Mouse (Mus musculus) stomach, embryonic 15.5 days (tissue): ENCODE results near the gene Rgl3. TPM values are rescaled to one million over a fixed set of nuclear protein-coding genes. Genes with fewer than 3 reads are reported as not detected.

Experiments
- ATAC-seq: fragments of 200-750 bp; cut with Nextera tagmentation; 2 replicates; pipeline ENCODE4 v1.8.0; 2017; ENCODE audit warnings: low read depth, moderate number of reproducible peaks, moderate TSS enrichment; ENCODE audit not compliant: insufficient read depth, low FRiP score
- H3K27ac ChIP-seq: fragments of 300-500 bp; sonication (generic); 2 replicates; pipeline ENCODE4 v1.5.1; 2015; ENCODE audit warnings: mild to moderate bottlenecking, inconsistent platforms
- H3K27me3 ChIP-seq: fragments of 300-500 bp; sonication (generic); replicated peaks from 2 replicates; pipeline ENCODE4 v1.6.1; 2015; ENCODE audit warnings: inconsistent platforms
- H3K36me3 ChIP-seq: fragments of 300-500 bp; sonication (generic); 2 replicates; pipeline ENCODE4 v1.6.1; 2015; ENCODE audit warnings: inconsistent platforms
- H3K4me1 ChIP-seq: fragments of 300-500 bp; sonication (generic); 2 replicates; pipeline ENCODE4 v1.6.1; 2015; ENCODE audit warnings: inconsistent platforms
- H3K4me2 ChIP-seq: fragments of 300-500 bp; sonication (generic); 2 replicates; pipeline ENCODE4 v1.6.1; 2015; ENCODE audit warnings: mild to moderate bottlenecking, inconsistent platforms
- H3K4me3 ChIP-seq: fragments of 300-500 bp; sonication (generic); replicated peaks from 2 replicates; pipeline ENCODE4 v1.5.1; 2015; ENCODE audit warnings: inconsistent platforms
- H3K9ac ChIP-seq: fragments of 300-500 bp; sonication (generic); 2 replicates; pipeline ENCODE4 v1.6.1; 2015; ENCODE audit warnings: inconsistent platforms
- H3K9me3 ChIP-seq: fragments of 300-500 bp; sonication (generic); 2 replicates; pipeline ENCODE4 v1.6.1; 2016; ENCODE audit warnings: inconsistent platforms
- WGBS: fragments of 180-500 bp; shearing (Covaris S2); methylation state at CpG from one replicate; pipeline ENCODE4 v1.1.7; 2015; 5-methylcytosine and 5-hydroxymethylcytosine counted together
- polyA plus RNA-seq: library from polyadenylated mRNA; unstranded; fragments of >200 nt; fragmentation: Nextera tagmentation; extraction: Ambion mirVana; gene quantifications from 2 replicates; pipeline ENCODE4 v1.2.1, GENCODE M21; 2015

Gene Rgl3
- polyA plus RNA-seq, 1 experiment from 2014 or later, result 5.0 TPM

GRCm38 (mm10) chr9:21955570-21956281 is 33.5 kb downstream of the Rgl3 start, which contains the start of gene Swsap1:
TSS of gene Swsap1 (plus strand) at chr9:21955755.
- peak within 1 kb of the TSS; percentile 93 for H3K27ac ChIP-seq
- H3K9me3 ChIP-seq, result no peaks in the 10 kb centered on the region
- no peaks in the 10 kb centered on the region for H3K36me3 ChIP-seq
- peak; percentile 96 for ATAC-seq
- peaks cover 1% of the 10 kb centered on the region for H3K27me3 ChIP-seq
- peak within 1 kb of the TSS; percentile 57 for H3K4me2 ChIP-seq
- H3K4me3 ChIP-seq, result peak within 1 kb of the TSS; percentile 75
- peaks cover 8% of the 10 kb centered on the region; the same call in 1 of the 2 replicates for H3K4me1 ChIP-seq
- 0% methylated on average over 54 of the region's 54 CpGs for WGBS
- peak within 1 kb of the TSS; percentile 70; the same call in 1 of the 2 replicates for H3K9ac ChIP-seq

GRCm38 (mm10) chr9:21955225-21955569 is 34.0 kb downstream of the Rgl3 start:
- no peaks in the 10 kb centered on the region for H3K9me3 ChIP-seq
- H3K27me3 ChIP-seq, result no peaks in the 10 kb centered on the region; the same call in 1 of the 2 replicates
- H3K9ac ChIP-seq, result no peak overlapping the region
- H3K4me1 ChIP-seq, result peaks cover 6% of the 10 kb centered on the region; the same call in 1 of the 2 replicates
- H3K4me3 ChIP-seq, result peak overlapping the region; percentile 75
- no peaks in the 10 kb centered on the region for H3K36me3 ChIP-seq
- ATAC-seq, result peak; percentile 71
- peak overlapping the region; percentile 55 for H3K4me2 ChIP-seq
- H3K27ac ChIP-seq, result peak overlapping the region; percentile 67
- WGBS, result 2% methylated on average over 18 of the region's 18 CpGs

GRCm38 (mm10) chr9:21954635-21955034 is 34.6 kb downstream of the Rgl3 start:
- Histone ChIP-seq H3K27me3 (no peaks in the 10 kb centered on the region), H3K4me3 (no peak overlapping the region), H3K9ac (no peak overlapping the region), H3K9me3 (no peaks in the 10 kb centered on the region), H3K36me3 (no peaks in the 10 kb centered on the region), H3K4me2 (peak overlapping the region; percentile 55), H3K27ac (no peak overlapping the region), H3K4me1 (peaks cover 6% of the 10 kb centered on the region; the same call in 1 of the 2 replicates)
- ATAC-seq, result no peak
- 74% methylated on average over 3 of the region's 3 CpGs for WGBS

- 12% methylated on average over 3 of the region's 3 CpGs for WGBS
- no peak overlapping the region for H3K27ac ChIP-seq
- H3K4me1 ChIP-seq, result peaks cover 6% of the 10 kb centered on the region; the same call in 1 of the 2 replicates
- no peak overlapping the region for H3K9ac ChIP-seq
- no peak for ATAC-seq
- no peaks in the 10 kb centered on the region for H3K36me3 ChIP-seq
- no peaks in the 10 kb centered on the region for H3K9me3 ChIP-seq
- no peak overlapping the region for H3K4me3 ChIP-seq
- H3K27me3 ChIP-seq, result no peaks in the 10 kb centered on the region
- no peak overlapping the region for H3K4me2 ChIP-seq
Observed at GRCm38 (mm10) chr9:21953600-21953999, 35.6 kb downstream of the Rgl3 start.

GRCm38 (mm10) chr9:21951977-21952376 is 37.3 kb downstream of the Rgl3 start:
- Histone ChIP-seq H3K4me3 (no peak overlapping the region), H3K27ac (no peak overlapping the region), H3K4me1 (peaks cover 11% of the 10 kb centered on the region; the same call in 1 of the 2 replicates), H3K27me3 (peaks cover 5% of the 10 kb centered on the region; the same call in 1 of the 2 replicates), H3K4me2 (no peak overlapping the region), H3K36me3 (no peaks in the 10 kb centered on the region), H3K9ac (no peak overlapping the region), H3K9me3 (no peaks in the 10 kb centered on the region)
- WGBS, result 74% methylated on average over 3 of the region's 3 CpGs
- no peak for ATAC-seq

GRCm38 (mm10) chr9:21950322-21950721 is 38.9 kb downstream of the Rgl3 start:
- 13% methylated on average over 11 of the region's 11 CpGs for WGBS
- Histone ChIP-seq H3K36me3 (no peaks in the 10 kb centered on the region), H3K9ac (no peak overlapping the region), H3K27me3 (peaks cover 5% of the 10 kb centered on the region; the same call in 1 of the 2 replicates), H3K4me3 (no peak overlapping the region), H3K27ac (no peak overlapping the region), H3K9me3 (no peaks in the 10 kb centered on the region), H3K4me2 (no peak overlapping the region), H3K4me1 (0 out of 2 replicates have a peak, but pooled peaks cover 4% of the 10 kb centered on the region)
- ATAC-seq, result no peak

GRCm38 (mm10) chr9:21948790-21949189 is 40.5 kb downstream of the Rgl3 start:
- no peak overlapping the region for H3K9ac ChIP-seq
- no peak overlapping the region for H3K4me3 ChIP-seq
- no peaks in the 10 kb centered on the region for H3K9me3 ChIP-seq
- 64% methylated on average over 6 of the region's 6 CpGs for WGBS
- ATAC-seq, result no peak
- H3K27ac ChIP-seq, result no peak overlapping the region
- H3K4me2 ChIP-seq, result no peak overlapping the region
- H3K4me1 ChIP-seq, result peaks cover 9% of the 10 kb centered on the region; the same call in 1 of the 2 replicates
- H3K27me3 ChIP-seq, result peaks cover 8% of the 10 kb centered on the region; the same call in 1 of the 2 replicates
- no peaks in the 10 kb centered on the region for H3K36me3 ChIP-seq

- 48% methylated on average over 8 of the region's 8 CpGs for WGBS
- Histone ChIP-seq H3K4me3 (no peak overlapping the region), H3K4me2 (no peak overlapping the region), H3K36me3 (no peaks in the 10 kb centered on the region), H3K9ac (no peak overlapping the region), H3K9me3 (no peaks in the 10 kb centered on the region), H3K27ac (no peak overlapping the region), H3K27me3 (peaks cover 8% of the 10 kb centered on the region; the same call in 1 of the 2 replicates), H3K4me1 (peaks cover 9% of the 10 kb centered on the region; the same call in 1 of the 2 replicates)
- ATAC-seq, result no peak
Observed at GRCm38 (mm10) chr9:21948146-21948545, 41.1 kb downstream of the Rgl3 start.

- ATAC-seq, result peak; percentile 32; the same call in 1 of the 2 replicates
- H3K9ac ChIP-seq, result no peak overlapping the region
- peaks cover 8% of the 10 kb centered on the region; the same call in 1 of the 2 replicates for H3K27me3 ChIP-seq
- no peak overlapping the region; the same call in 1 of the 2 replicates for H3K4me3 ChIP-seq
- WGBS, result 6% methylated on average over 27 of the region's 28 CpGs
- no peak overlapping the region for H3K27ac ChIP-seq
- H3K4me2 ChIP-seq, result no peak overlapping the region
- H3K9me3 ChIP-seq, result no peaks in the 10 kb centered on the region
- H3K4me1 ChIP-seq, result peaks cover 9% of the 10 kb centered on the region; the same call in 1 of the 2 replicates
- H3K36me3 ChIP-seq, result no peaks in the 10 kb centered on the region
Observed at GRCm38 (mm10) chr9:21947540-21948130, 41.6 kb downstream of the Rgl3 start.

- Histone ChIP-seq H3K36me3 (no peaks in the 10 kb centered on the region), H3K27me3 (peaks cover 8% of the 10 kb centered on the region; the same call in 1 of the 2 replicates), H3K27ac (no peak overlapping the region), H3K4me1 (peaks cover 9% of the 10 kb centered on the region; the same call in 1 of the 2 replicates), H3K4me3 (no peak overlapping the region), H3K4me2 (no peak overlapping the region), H3K9ac (no peak overlapping the region), H3K9me3 (no peaks in the 10 kb centered on the region)
- 18% methylated on average over 23 of the region's 23 CpGs for WGBS
- ATAC-seq, result no peak
Observed at GRCm38 (mm10) chr9:21944267-21944666, 45.0 kb downstream of the Rgl3 start.

- WGBS, result 34% methylated on average over 12 of the region's 12 CpGs
- H3K9ac ChIP-seq, result no peak overlapping the region
- H3K36me3 ChIP-seq, result no peaks in the 10 kb centered on the region
- H3K9me3 ChIP-seq, result no peaks in the 10 kb centered on the region
- peaks cover 9% of the 10 kb centered on the region; the same call in 1 of the 2 replicates for H3K4me1 ChIP-seq
- peaks cover 8% of the 10 kb centered on the region; the same call in 1 of the 2 replicates for H3K27me3 ChIP-seq
- no peak overlapping the region for H3K27ac ChIP-seq
- H3K4me2 ChIP-seq, result no peak overlapping the region
- H3K4me3 ChIP-seq, result no peak overlapping the region
- no peak for ATAC-seq
Observed at GRCm38 (mm10) chr9:21943638-21944037, 45.6 kb downstream of the Rgl3 start.

- H3K36me3 ChIP-seq, result no peaks in the 10 kb centered on the region
- no peak overlapping the region for H3K27ac ChIP-seq
- no peak overlapping the region for H3K4me2 ChIP-seq
- no peak overlapping the region for H3K4me3 ChIP-seq
- ATAC-seq, result no peak
- no peaks in the 10 kb centered on the region for H3K9me3 ChIP-seq
- H3K4me1 ChIP-seq, result peaks cover 9% of the 10 kb centered on the region; the same call in 1 of the 2 replicates
- WGBS, result 67% methylated on average over 12 of the region's 12 CpGs
- H3K27me3 ChIP-seq, result peaks cover 8% of the 10 kb centered on the region; the same call in 1 of the 2 replicates
- no peak overlapping the region for H3K9ac ChIP-seq
Observed at GRCm38 (mm10) chr9:21943046-21943445, 46.2 kb downstream of the Rgl3 start.
